In genomic region chr3:94965878-94966277, GRCm38 (mm10) we compare ENCODE assay signal across 20 mouse cellular contexts.
"Had no signal": no experiment of that assay in that cellular context is flagged by ENCODE, and none has a peak within 500 bp of the region (broad histone marks: within the 10 kb centered on the region; RNA-seq: fewer than 3 reads in every experiment).

No protein-coding gene starts in this region.

- H3K27me3 ChIP-seq: midbrain, embryonic 13.5 days; neural tube, embryonic 13.5 days; stomach, embryonic 15.5 days had no signal

- H3K4me2 ChIP-seq: liver, embryonic 11.5 days; lung, embryonic 14.5 days; midbrain, embryonic 13.5 days; neural tube, embryonic 13.5 days; stomach, embryonic 15.5 days had no signal

- H3K9me3 ChIP-seq: midbrain, embryonic 13.5 days; neural tube, embryonic 13.5 days; stomach, embryonic 15.5 days had no signal

- ATAC-seq: intestine, postnatal 0 days; liver, postnatal 0 days; lung, postnatal 0 days; midbrain, embryonic 13.5 days; midbrain, embryonic 16.5 days had no signal

- H3K36me3 ChIP-seq: midbrain, embryonic 13.5 days; neural tube, embryonic 13.5 days; stomach, embryonic 15.5 days had no signal

- H3K27ac ChIP-seq: kidney, postnatal 0 days; layer of hippocampus, adult 2 months; left cerebral cortex, adult 2 months; liver, embryonic 14.5 days; macrophage; midbrain, embryonic 13.5 days; neural tube, embryonic 13.5 days; stomach, embryonic 15.5 days had no signal

- DNase-seq: kidney, adult 2 months; kidney, postnatal 25 days; layer of hippocampus, adult 9-11 months; layer of hippocampus, postnatal 36 days; liver, postnatal 0 days; lung, embryonic 14.5 days; thymus, postnatal 36 days had no signal

- H3K4me1 ChIP-seq: midbrain, embryonic 13.5 days; neural tube, embryonic 13.5 days; stomach, embryonic 15.5 days had no signal

- H3K9ac ChIP-seq: liver, embryonic 14.5 days; liver, postnatal 0 days; lung, embryonic 14.5 days; midbrain, embryonic 13.5 days; neural tube, embryonic 13.5 days; stomach, embryonic 15.5 days had no signal

- H3K4me3 ChIP-seq: layer of hippocampus, adult 2 months; left cerebral cortex, adult 2 months; midbrain, embryonic 13.5 days; myocyte; neural tube, embryonic 13.5 days; stomach, embryonic 15.5 days had no signal
